Mouse (Mus musculus): ENCODE results near the gene Mif4gd. TPM values are rescaled to one million over a fixed set of nuclear protein-coding genes. Genes with fewer than 3 reads are reported as not detected.

Mif4gd gene
- polyA plus RNA-seq, 2 experiments: 23.1 to 34.2 TPM

DNA sequence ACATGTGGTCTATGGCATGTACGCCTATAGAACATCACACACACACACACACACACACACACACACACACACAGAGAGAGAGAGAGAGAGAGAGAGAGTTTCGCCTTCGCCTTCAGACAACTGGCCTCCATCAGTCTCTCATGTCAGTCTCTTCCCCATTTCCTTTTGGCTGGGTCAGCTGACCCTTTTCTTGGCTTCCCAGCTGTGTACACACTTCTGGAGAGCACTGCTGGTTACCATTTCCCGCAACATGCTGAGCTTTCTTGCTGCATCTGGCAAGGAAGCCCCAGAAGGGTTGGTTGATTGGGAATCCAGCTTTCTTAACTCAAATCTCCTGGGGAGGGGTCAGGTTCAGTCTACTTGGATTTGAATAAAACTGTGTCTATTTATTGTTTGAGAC, 21.3 kb upstream of the Mif4gd start:
- no peak overlapping the region for H3K9ac ChIP-seq (ENCODE audit: low read depth, low read length, severe bottlenecking)
- 66% methylated on average over 4 of the region's 4 CpGs for WGBS
- H3K4me3 ChIP-seq (replicated peaks; ENCODE audit: low read length): no peak overlapping the region
- DNase-seq (ENCODE audit: low spot score) (no peak), ATAC-seq (ENCODE audit: low FRiP score, low read depth) (no peak)
- no peak for TF ChIP-seq POLR2A (IDR thresholded peaks at IDR 0.05; ENCODE audit: borderline replicate concordance, extremely low read depth, insufficient read depth, insufficient read length)
- H3K9me3 ChIP-seq (ENCODE audit: control insufficient read depth, low read length): no peaks in the 10 kb centered on the region
- no peaks in the 10 kb centered on the region for H3K36me3 ChIP-seq (ENCODE audit: control insufficient read depth, insufficient read depth, low read length)
- no peak overlapping the region for H3K4me2 ChIP-seq (replicated peaks; ENCODE audit: low read depth, low read length, severe bottlenecking)
- no peaks in the 10 kb centered on the region for H3K27me3 ChIP-seq (ENCODE audit: control insufficient read depth, insufficient read depth, low read length)
- H3K4me1 ChIP-seq (ENCODE audit: control insufficient read depth, insufficient read depth, low read length): no peaks in the 10 kb centered on the region
- H3K27ac ChIP-seq (replicated peaks; ENCODE audit: low read depth, low read length): no peak overlapping the region

DNA sequence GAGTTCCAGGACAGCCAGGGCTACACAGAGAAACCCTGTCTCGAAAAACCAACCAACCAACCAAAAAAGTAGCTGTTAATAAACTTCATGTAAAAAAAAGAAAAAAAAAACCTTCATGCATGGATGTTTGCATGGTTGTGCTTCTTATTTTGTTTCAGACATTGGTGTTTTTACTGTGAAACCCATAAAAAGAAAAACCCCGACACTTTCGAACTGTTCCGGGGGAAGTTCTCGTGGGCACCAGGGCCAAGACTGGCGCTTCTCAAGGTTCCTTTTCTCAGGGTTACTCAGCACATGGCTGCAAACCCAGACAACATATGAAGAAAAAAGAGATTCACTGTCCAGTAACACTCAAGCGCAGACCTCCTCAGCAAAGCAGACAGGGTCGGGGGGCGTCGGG, 20.1 kb upstream of the Mif4gd start:
- no peaks in the 10 kb centered on the region for H3K36me3 ChIP-seq (ENCODE audit: control insufficient read depth, insufficient read depth, low read length)
- no peaks in the 10 kb centered on the region for H3K9me3 ChIP-seq (ENCODE audit: control insufficient read depth, low read length)
- 86% methylated on average over 10 of the region's 10 CpGs for WGBS
- DNase-seq (ENCODE audit: low spot score) (no peak), ATAC-seq (ENCODE audit: low FRiP score, low read depth) (no peak)
- no peak for TF ChIP-seq POLR2A (IDR thresholded peaks at IDR 0.05; ENCODE audit: borderline replicate concordance, extremely low read depth, insufficient read depth, insufficient read length)
- H3K4me3 ChIP-seq (replicated peaks; ENCODE audit: low read length): no peak overlapping the region
- no peak overlapping the region for H3K9ac ChIP-seq (ENCODE audit: low read depth, low read length, severe bottlenecking)
- H3K4me2 ChIP-seq (replicated peaks; ENCODE audit: low read depth, low read length, severe bottlenecking): no peak overlapping the region
- no peaks in the 10 kb centered on the region for H3K27me3 ChIP-seq (ENCODE audit: control insufficient read depth, insufficient read depth, low read length)
- H3K4me1 ChIP-seq (ENCODE audit: control insufficient read depth, insufficient read depth, low read length): no peaks in the 10 kb centered on the region
- no peak overlapping the region for H3K27ac ChIP-seq (replicated peaks; ENCODE audit: low read depth, low read length)

DNA sequence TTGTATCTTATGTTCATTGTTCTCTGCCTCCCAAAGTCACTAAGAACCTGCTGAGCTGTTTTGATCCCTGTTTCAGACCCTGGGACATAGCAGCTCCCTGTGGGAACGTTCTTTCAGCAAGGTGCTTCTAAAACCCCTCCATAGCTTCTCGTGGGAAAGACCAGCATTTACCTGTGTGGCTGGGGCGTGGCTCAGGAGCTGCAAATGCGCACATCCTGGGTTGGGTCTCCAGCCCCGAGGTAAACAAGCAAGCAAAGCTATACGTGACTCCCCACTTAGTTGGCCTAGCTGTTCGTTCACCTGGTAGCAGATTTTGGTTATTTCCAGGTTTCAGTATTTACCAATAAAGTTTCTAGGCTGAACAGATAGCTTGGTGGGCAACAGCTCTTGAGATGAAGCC, 19.5 kb upstream of the Mif4gd start:
- DNase-seq (ENCODE audit: low spot score) (no peak), ATAC-seq (ENCODE audit: low FRiP score, low read depth) (no peak)
- H3K4me3 ChIP-seq (replicated peaks; ENCODE audit: low read length): no peak overlapping the region
- no peak for TF ChIP-seq POLR2A (IDR thresholded peaks at IDR 0.05; ENCODE audit: borderline replicate concordance, extremely low read depth, insufficient read depth, insufficient read length)
- no peak overlapping the region for H3K4me2 ChIP-seq (replicated peaks; ENCODE audit: low read depth, low read length, severe bottlenecking)
- H3K27me3 ChIP-seq (ENCODE audit: control insufficient read depth, insufficient read depth, low read length): no peaks in the 10 kb centered on the region
- H3K4me1 ChIP-seq (ENCODE audit: control insufficient read depth, insufficient read depth, low read length): no peaks in the 10 kb centered on the region
- H3K27ac ChIP-seq (replicated peaks; ENCODE audit: low read depth, low read length): no peak overlapping the region
- H3K9me3 ChIP-seq (ENCODE audit: control insufficient read depth, low read length): no peaks in the 10 kb centered on the region
- no peaks in the 10 kb centered on the region for H3K36me3 ChIP-seq (ENCODE audit: control insufficient read depth, insufficient read depth, low read length)
- no peak overlapping the region for H3K9ac ChIP-seq (ENCODE audit: low read depth, low read length, severe bottlenecking)
- WGBS: 75% methylated on average over 7 of the region's 7 CpGs

DNA sequence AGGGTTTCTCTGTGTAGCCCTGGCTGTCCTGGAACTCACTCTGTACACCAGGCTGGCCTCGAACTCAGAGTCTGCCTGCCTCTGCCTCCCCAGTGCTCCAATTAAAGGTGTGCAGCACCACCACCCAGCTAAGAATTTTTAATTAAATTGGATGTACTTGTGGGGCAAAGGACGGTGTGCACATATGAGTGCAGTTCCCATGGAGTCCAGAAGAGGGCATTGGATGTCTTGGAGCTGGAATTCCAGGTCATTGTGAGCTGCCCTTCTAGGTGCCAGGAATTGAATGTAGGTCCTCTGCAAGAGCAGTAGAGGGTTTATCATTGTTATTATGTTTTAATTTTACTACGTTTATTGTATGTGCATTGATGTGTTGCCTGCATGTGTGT, 18.7 kb upstream of the Mif4gd start:
- no peak for TF ChIP-seq POLR2A (IDR thresholded peaks at IDR 0.05; ENCODE audit: borderline replicate concordance, extremely low read depth, insufficient read depth, insufficient read length)
- ATAC-seq (ENCODE audit: low FRiP score, low read depth): no peak
- no peak overlapping the region for H3K9ac ChIP-seq (ENCODE audit: low read depth, low read length, severe bottlenecking)
- H3K4me3 ChIP-seq (replicated peaks; ENCODE audit: low read length): no peak overlapping the region
- H3K36me3 ChIP-seq (ENCODE audit: control insufficient read depth, insufficient read depth, low read length): no peaks in the 10 kb centered on the region
- no peaks in the 10 kb centered on the region for H3K4me1 ChIP-seq (ENCODE audit: control insufficient read depth, insufficient read depth, low read length)
- H3K27ac ChIP-seq (replicated peaks; ENCODE audit: low read depth, low read length): no peak overlapping the region
- H3K4me2 ChIP-seq (replicated peaks; ENCODE audit: low read depth, low read length, severe bottlenecking): no peak overlapping the region
- H3K27me3 ChIP-seq (ENCODE audit: control insufficient read depth, insufficient read depth, low read length): no peaks in the 10 kb centered on the region
- no peak for DNase-seq (ENCODE audit: low spot score)
- WGBS: 14% methylated on average over 3 of the region's 3 CpGs
- H3K9me3 ChIP-seq (ENCODE audit: control insufficient read depth, low read length): no peaks in the 10 kb centered on the region

DNA sequence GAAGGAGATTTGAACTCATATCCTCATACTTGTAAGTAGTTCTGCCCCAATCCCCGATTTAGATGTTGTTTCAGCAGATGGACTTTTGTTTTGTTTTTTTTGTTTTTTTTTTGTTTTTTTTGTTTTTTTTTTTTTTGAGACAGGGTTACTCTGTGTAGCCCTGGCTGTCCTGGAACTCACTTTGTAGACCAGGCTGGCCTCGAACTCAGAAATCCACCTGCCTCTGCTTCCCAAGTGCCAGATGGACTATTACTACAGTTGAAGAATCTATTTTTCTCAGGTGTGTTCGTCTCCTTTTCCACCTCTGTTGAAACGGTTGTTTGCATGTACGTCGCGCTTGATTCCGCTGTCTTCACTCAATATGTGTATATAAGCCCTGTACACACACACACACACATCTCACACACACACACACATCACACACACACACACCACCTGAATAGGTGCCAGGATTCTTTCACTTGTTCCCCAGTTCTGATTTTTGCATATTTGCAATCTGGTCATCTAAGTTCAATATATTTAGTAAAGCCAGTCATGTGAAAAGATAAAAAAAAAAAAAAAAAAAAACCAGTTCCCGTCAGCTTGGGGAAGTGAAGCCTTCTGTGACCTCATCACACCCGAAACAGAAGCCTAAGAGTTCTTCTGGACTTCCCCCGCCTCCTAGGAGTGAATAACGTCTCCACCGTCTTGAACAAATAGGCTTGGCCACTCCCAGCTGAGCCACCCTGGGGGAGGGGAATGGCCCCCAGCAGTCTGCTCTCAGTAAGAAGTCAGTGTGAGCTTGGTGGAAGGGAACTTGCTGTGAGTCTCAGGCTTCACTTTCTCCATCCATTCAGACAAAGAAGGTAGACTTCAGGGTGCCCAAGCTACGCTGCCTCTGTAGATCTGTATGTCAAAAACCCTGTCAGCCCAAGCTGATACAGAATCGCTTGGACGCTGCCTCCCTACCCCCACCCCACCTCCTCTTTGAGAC, 18.0 kb upstream of the Mif4gd start:
- DNase-seq (ENCODE audit: low spot score): no peak
- H3K4me1 ChIP-seq (ENCODE audit: control insufficient read depth, insufficient read depth, low read length): no peaks in the 10 kb centered on the region
- H3K4me3 ChIP-seq (replicated peaks; ENCODE audit: low read length): no peak overlapping the region
- H3K27ac ChIP-seq (replicated peaks; ENCODE audit: low read depth, low read length): no peak overlapping the region
- H3K9me3 ChIP-seq (ENCODE audit: control insufficient read depth, low read length): no peaks in the 10 kb centered on the region
- H3K27me3 ChIP-seq (ENCODE audit: control insufficient read depth, insufficient read depth, low read length): no peaks in the 10 kb centered on the region
- no peak for ATAC-seq (ENCODE audit: low FRiP score, low read depth)
- H3K4me2 ChIP-seq (replicated peaks; ENCODE audit: low read depth, low read length, severe bottlenecking): no peak overlapping the region
- no peak overlapping the region for H3K9ac ChIP-seq (ENCODE audit: low read depth, low read length, severe bottlenecking)
- TF ChIP-seq POLR2A (IDR thresholded peaks at IDR 0.05; ENCODE audit: borderline replicate concordance, extremely low read depth, insufficient read depth, insufficient read length): no peak
- H3K36me3 ChIP-seq (ENCODE audit: control insufficient read depth, insufficient read depth, low read length): no peaks in the 10 kb centered on the region
- 51% methylated on average over 16 of the region's 16 CpGs for WGBS

All from limb, embryonic 14.5 days (tissue).